Mouse (Mus musculus) yolk sac, embryonic 10.5 days (tissue): ENCODE data around the gene Spint2.
A peak's percentile ranks its signal among the peaks of the same experiment; 100 is the strongest.
"Not testable (repeated sequence)": the region's sequence is repeated elsewhere in the genome, so short reads cannot be mapped to it uniquely, and the experiment has no call there.

ENCODE experiments used
- DNase-seq: peaks from one replicate; pipeline ENCODE4 v3.0.0-alpha.2; 2017; ENCODE audit warnings: low spot score

The Spint2 gene

DNA sequence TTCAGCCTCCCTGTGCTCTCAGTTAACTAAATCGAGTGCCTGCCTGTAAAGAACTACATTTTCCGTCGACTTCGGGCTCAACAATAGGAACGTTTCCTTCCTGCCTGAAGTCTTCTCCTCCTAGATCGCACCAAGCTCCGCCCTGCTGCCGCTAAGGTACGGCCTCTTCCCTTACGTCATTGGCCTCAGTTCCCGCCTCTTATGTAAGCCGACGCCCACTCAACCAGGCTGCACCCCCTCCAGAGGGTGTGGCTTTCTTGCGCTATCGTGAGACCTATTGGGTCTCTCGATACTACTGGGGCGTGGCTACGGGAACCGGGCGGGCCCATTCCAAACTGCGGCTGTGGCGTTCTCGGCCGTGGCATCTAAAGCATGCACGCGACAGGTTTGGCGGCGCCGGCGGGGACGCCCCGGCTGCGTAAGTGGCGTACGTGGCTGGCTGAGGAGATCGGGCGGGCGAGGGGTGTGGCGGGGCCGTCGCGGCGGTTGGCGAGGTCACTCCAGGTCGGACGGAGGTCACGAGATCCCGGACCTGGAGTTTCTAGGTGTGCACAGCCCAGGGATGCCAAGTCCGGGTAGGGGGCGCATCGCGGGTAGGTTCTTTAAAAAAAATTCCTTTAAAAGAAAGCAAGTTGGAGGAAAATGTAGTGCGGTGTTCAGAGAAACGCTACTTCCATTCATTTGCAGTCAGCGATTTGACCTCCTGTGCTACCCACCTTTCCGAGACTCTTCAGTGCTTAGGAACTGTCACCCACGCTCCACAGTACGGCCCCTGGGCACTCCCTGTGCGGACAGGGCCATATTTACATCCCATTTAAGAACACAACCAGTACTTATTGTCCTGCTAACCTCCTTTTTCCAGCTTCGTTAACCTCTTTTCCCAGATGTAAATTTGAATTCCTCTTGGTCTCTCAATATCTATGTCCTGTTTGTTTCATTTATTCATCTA lies 43.4 kb downstream of the Spint2 start, which contains the start of gene Yif1b:
TSS of gene Yif1b (plus strand) at position 311 of the 949 bp plus-strand sequence.
- DNase-seq = peak; percentile 99

- not testable (repeated sequence) for DNase-seq
Measured at GRCm38 (mm10) chr7:29237596-29237995, 44.1 kb downstream of the Spint2 start.

GRCm38 (mm10) chr7:29236593-29236992 lies 45.1 kb downstream of the Spint2 start:
- DNase-seq = no peak

GRCm38 (mm10) chr7:29234661-29235060 lies 47.1 kb downstream of the Spint2 start:
- DNase-seq = no peak

DNA sequence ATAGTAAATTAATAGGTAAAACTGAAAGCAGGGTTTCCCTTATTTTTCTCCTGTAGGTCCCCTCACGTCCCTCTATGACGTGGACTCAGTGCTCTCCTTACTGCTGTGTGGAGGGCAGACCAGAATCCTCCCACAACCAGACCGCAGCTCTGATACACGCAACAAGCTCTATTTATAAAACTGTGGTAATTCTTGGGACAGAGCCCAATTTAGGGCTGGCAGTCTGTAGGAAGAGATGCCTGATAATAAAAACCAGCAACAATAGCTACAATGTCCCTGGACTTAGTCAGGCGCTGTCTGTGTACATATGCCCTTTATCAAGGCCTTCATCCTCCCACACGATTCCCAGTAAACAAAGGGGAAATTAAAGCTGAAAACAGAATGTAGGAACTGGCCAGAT lies 48.0 kb downstream of the Spint2 start:
- DNase-seq = no peak

GRCm38 (mm10) chr7:29232247-29233013 lies 49.3 kb downstream of the Spint2 start, which contains the start of gene Kcnk6:
Kcnk6 (minus strand) TSS chr7:29232515.
- DNase-seq = no peak

- no peak for DNase-seq
Measured at GRCm38 (mm10) chr7:29231517-29231916, 50.2 kb downstream of the Spint2 start.

GRCm38 (mm10) chr7:29230560-29230959 lies 51.2 kb downstream of the Spint2 start:
- no peak for DNase-seq

DNA sequence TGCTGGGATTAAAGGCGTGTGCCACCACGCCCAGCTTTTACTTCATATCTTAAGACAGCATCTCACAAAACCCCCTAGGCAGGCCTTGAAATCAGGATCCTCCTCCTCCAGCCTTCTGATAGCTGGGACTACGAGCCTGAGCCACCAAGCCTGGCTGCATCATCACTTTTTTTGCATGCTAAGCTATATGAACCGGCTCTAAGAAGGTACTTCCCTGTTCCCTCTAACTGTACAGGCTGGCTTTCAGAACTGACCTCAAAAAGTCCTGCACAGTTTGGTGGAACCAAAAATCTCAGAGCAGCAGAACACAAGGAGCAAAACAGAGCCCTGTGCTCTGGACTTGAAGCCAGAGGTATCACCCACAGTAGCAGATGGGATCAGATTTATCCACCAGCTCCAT lies 53.5 kb downstream of the Spint2 start:
- no peak for DNase-seq

- no peak for DNase-seq
Measured at GRCm38 (mm10) chr7:29225520-29225919, 56.2 kb downstream of the Spint2 start.

DNA sequence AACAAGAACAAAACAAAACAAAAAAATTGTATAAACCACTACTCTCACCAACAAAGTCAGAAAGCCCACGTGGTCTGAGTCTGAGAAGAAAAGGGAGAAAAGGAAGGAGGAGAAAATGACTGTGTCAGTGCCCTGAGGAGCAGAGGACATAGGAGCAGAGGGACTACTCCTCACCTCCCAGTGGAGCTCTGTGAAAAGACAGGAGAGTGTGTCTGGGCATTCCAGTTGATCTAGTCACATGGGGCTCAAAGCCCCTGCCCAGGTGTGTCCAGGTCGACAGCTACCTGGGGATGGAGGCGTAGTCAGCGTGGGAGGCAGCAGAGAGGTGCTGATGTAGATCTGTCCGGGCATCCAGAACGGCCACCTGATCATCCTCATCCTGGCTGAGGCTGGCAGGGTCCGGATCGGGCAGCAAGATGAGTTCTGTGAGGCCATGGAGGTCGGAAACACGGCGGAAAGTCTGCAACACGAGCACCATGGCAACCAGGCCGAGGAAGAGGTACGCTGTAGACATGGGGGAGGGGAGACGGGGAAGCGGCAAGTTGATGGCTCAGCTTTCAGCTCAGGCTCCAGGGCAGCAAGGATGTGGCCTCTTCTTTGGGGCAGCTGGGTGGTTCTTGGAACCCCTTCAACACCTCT lies 56.8 kb downstream of the Spint2 start:
- DNase-seq = no peak

DNA sequence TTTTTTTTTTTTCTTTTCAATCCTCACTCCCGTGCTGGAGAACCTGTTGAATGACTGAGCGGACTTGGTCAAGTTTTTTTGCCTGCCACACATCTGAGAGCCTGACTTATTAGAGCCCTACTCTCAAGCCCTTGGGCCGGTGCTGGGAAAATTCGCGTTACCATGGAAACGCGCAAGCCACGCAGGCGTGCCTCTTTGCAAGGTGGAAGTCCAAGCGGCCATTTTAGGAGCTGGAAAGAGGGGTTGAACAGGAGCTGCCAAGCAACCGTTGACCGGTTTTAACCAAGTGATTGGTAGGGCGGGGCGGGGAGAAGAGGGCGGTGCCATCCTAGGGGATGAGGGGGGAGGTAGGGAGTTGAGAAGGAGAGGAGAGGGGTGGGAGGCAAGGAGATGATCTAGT lies 66.9 kb downstream of the Spint2 start:
- no peak for DNase-seq

- no peak for DNase-seq
Measured at GRCm38 (mm10) chr7:29214236-29214635, 67.5 kb downstream of the Spint2 start.

- peak; percentile 55 for DNase-seq
Measured at GRCm38 (mm10) chr7:29213675-29214082, 68.0 kb downstream of the Spint2 start, which contains the start of gene Catsperg1. Catsperg1 (minus strand) TSS chr7:29214035.

DNA sequence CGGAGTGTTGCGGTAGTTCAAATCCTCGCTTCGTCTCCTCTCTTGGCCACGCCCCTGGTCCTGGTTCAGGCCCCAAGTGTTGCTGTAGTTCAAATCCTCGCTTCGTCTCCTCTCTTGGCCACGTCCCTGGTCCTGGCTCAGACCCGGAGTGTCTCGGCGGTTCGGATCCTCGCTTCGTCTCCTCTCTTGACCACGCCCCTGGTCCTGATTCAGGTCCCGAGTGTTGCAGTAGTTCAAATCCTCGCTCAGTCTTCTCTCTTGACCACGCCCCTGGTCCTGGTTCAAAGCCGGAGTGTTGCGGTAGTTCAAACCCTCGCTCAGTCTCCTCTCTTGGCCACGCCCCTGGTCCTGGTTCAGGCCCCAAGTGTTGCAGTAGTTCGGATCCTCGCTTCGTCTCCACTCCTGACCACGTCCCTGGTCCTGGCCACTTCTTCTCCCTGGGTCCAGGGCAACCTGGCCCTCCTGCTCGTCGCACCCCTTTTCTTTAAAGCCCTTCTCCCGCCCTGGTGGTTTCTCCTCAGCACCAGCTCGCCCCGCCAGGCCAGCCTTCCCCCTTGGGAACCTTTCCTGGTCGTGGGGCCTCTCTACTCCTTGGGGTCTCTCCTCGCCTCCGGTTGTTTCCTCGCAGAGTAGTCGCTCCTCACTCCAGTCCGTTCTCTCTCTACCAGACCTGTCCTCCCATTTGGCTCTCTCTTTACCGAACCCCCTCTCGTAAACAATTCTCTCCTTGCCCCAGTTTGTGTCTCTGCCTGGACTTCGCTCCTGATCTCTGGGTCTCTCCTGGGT lies 68.7 kb downstream of the Spint2 start:
- DNase-seq = not testable (repeated sequence)

- DNase-seq = no peak
Measured at GRCm38 (mm10) chr7:29212199-29212765, 69.4 kb downstream of the Spint2 start.

DNA sequence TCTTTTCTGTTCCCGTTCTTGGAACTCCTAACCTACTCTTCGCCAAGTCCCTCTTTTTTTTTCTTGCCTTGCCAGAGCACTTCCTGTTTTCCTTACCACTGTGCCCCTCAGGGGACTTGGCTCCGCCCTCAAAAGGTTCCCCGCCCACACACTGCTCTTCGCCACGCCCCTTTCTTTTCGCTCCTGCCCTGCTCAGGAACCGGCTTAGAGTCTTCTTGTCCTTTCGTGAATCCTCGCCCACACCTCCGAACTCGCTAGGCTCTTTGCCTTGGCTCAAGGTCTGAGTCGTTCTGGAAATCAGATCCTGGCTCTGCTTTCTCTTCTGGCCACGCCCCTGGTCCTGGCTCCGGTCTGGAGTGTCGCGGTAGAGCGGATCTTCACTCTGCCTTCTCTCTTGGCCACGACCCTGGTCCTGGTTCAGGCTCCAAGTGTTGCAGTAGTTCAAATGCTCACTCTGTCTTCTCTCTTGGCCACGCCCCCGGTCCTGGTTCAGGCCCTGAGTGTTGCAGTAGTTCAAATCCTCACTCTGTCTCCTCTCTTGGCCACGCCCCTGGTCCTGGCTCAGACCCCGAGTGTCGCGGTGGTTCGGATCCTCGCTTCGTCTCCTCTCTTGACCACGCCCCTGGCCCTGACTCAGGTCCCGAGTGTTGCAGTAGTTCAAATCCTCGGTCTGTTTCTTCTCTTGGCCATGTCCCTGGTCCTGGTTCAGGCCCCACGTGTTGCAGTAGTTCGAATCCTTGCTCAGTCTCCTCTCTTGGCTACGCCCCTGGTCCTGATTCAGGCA lies 70.1 kb downstream of the Spint2 start:
- peak; percentile 87 for DNase-seq

DNA sequence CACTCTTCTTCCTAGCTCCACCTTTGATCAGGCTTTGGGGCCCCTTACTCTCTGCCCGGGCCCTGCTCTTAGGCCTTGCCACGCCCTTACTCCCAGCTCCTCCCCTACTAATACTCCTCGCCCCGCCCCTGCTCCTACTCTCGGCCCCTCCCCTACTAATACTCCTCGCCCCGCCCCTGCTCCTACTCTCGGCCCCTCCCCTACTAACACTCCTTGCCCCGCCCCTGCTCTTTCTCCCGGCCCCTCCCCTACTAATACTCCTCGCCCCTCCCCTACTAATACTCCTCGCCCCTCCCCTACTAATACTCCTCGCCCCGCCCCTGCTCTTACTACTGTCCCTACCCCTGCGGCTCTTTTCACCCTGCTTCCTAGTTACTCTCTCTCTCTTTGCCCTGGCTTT lies 70.7 kb downstream of the Spint2 start:
- DNase-seq = not testable (repeated sequence)
